Mouse (Mus musculus) cerebellum, adult 2 months (tissue): ENCODE results near the gene Adamtsl4. TPM values are rescaled to one million over a fixed set of nuclear protein-coding genes. Genes with fewer than 3 reads are reported as not detected.
"Not testable (repeated sequence)": the region's sequence is repeated elsewhere in the genome, so short reads cannot be mapped to it uniquely, and the experiment has no call there.

Experiments used
- DNase-seq, 2 experiments: peaks; one replicate each; pipeline ENCODE4 v3.0.0; 2021
- H3K27ac ChIP-seq: fragments of 200-500 bp; 2 replicates; pipeline ENCODE4 v1.5.1; 2012; ENCODE audit warnings: low read length, control low read depth, inconsistent platforms; ENCODE audit not compliant: insufficient read depth
- H3K27me3 ChIP-seq: fragments of 200-500 bp; 2 replicates; pipeline ENCODE4 v1.6.1; 2012; ENCODE audit warnings: inconsistent platforms, mild to moderate bottlenecking, low read length, moderate library complexity; ENCODE audit not compliant: control insufficient read depth, insufficient read depth
- H3K4me1 ChIP-seq: fragments of 200-500 bp; 2 replicates; pipeline ENCODE4 v1.6.1; 2011; ENCODE audit warnings: low read length; ENCODE audit not compliant: control insufficient read depth, insufficient read depth
- H3K4me3 ChIP-seq: fragments of 200-500 bp; replicated peaks from 2 replicates; pipeline ENCODE3; 2011; ENCODE audit warnings: mild to moderate bottlenecking, low read depth, low read length, control low read depth; ENCODE audit not compliant: insufficient read depth
- CTCF ChIP-seq: fragments of 200-500 bp; IDR thresholded peaks from 2 replicates; pipeline ENCODE4 v1.5.1; 2011; ENCODE audit warnings: low read depth, mild to moderate bottlenecking, control low read depth, low read length, moderate library complexity, borderline replicate concordance; ENCODE audit not compliant: insufficient read depth
- POLR2A ChIP-seq: fragments of 200-500 bp; IDR thresholded peaks from 2 replicates; pipeline ENCODE4 v1.6.1; 2011; ENCODE audit warnings: low read length, control low read depth, borderline replicate concordance; ENCODE audit not compliant: insufficient read depth
- WGBS: fragments of 180-500 bp; shearing (Covaris S2); methylation state at CpG from one replicate; pipeline ENCODE4 v1.1.7; 2018; 5-methylcytosine and 5-hydroxymethylcytosine counted together
- polyA plus RNA-seq: library from polyadenylated mRNA; depleted of rRNA; stranded (reverse); fragments of >200 nt; gene quantifications from 2 replicates; pipeline ENCODE4 v1.2.3, GENCODE M21; 2012

Adamtsl4 gene
- polyA plus RNA-seq, 1 experiment: 15.9 TPM

DNA sequence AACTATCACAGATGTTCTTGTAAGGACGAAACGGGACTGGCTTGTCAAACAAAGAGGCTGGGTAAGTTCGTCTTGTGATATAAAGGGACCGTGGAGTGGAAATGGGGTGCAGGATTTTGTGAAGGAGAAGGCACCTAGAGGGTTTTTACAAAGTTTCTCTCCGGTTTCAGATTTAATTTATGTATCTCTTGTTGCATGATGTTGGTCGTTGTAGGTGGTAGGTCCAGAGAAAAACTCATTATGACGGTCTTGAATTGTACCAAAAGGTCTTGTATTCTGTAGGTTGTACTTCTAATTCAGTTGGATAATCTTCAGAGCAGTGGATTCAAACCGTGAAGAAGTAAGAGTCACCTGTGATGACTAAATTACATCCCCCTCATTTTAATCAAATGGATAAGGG, 27.8 kb downstream of the Adamtsl4 start:
- peak overlapping the region; percentile 67 for H3K4me3 ChIP-seq
- 1% methylated on average over 8 of the region's 8 CpGs for WGBS
- no peak for TF ChIP-seq CTCF
- no peak for TF ChIP-seq POLR2A
- H3K27me3 ChIP-seq: no peaks in the 10 kb centered on the region
- peaks cover 15% of the 10 kb centered on the region for H3K4me1 ChIP-seq
- peak overlapping the region; percentile 89; the same call in 1 of the 2 replicates for H3K27ac ChIP-seq
- DNase-seq: no peak

DNA sequence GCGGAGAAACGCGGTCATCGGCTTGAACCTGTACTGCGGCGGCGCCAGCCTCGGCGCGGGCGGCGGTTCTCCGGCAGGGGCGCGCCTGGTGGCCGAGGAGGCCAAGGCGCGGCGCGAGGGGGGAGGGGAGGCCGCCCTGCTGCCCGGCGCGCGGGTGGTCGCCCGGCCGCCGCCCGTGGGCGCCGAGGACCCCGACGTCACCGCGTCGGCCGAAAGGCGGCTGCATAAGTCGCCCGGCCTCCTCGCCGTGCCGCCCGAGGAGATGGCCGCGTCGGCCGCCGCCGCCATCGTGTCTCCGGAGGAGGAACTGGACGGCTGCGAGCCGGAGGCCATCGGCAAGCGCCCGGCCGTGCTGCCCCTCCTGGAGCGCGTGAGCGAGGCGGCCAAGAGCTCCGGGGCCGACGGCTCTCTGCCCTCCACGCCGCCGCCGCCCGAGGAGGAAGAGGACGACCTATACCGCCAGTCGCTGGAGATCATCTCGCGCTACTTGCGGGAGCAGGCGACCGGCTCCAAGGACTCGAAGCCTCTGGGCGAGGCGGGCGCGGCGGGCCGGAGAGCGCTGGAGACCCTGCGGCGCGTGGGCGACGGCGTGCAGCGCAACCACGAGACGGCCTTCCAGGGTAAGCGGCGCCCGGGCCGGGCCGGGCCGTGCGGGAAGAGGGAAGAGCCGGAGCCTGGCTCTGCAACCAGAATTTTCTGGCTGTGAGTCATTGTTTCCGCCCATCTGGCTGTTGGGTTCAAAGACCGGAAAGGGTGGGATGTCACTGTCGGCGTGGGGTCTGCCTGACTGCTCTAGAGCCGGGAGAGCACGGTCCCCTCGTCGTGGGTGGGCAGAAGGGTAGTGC, 28.6 kb downstream of the Adamtsl4 start:
- H3K27me3 ChIP-seq: no peaks in the 10 kb centered on the region
- WGBS: under 1% methylated on average over 112 of the region's 113 CpGs
- H3K4me3 ChIP-seq: peak overlapping the region; percentile 67
- H3K27ac ChIP-seq: peak overlapping the region; percentile 89
- peaks cover 15% of the 10 kb centered on the region for H3K4me1 ChIP-seq
- DNase-seq: peak in 1 of 2 experiments; percentile 65
- 0 out of 2 replicates have a peak, but pooled peaks have one; percentile 8 for TF ChIP-seq POLR2A
- TF ChIP-seq CTCF: no peak

DNA sequence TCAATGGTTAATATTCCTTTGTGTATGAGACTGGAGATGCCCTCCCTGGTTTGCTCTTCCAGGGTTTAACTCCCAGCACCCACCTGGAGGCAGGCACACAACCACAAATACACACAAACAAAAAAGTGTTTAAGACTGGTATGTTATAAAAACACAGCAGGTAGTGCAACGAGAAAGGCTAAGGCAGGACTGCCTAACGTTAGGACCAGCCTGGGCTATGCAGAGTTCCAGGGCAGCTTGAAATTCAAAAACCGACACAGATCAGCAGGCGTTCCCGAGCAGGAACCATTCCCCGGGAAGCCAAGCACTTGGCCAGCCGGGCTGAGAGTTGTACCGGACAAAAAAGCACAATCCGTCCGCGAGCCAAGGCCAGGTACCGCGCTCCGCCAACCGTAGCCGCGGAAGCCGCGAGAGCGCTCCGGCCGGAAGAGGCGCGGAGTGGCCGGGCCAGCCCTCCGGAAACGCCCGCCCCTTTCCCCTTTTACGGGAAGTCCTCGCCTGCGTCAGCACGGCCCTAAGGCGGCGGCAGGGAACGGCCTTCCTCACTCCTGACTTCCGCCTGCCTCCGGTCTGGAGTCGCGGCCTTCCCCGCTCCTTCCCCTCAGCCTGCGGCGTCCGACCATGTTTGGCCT, 29.4 kb downstream of the Adamtsl4 start, which contains the start of gene Mcl1:
TSS of gene Mcl1 (plus strand) at position 553 of the 632 bp plus-strand sequence.
- H3K27me3 ChIP-seq: no peaks in the 10 kb centered on the region
- peaks cover 9% of the 10 kb centered on the region for H3K4me1 ChIP-seq
- TF ChIP-seq POLR2A (peak; percentile 99), CTCF (no peak)
- H3K4me3 ChIP-seq: peak within 1 kb of the TSS; percentile 67
- peak; percentile 95 for DNase-seq
- peak within 1 kb of the TSS; percentile 89 for H3K27ac ChIP-seq
- WGBS: under 1% methylated on average over 43 of the region's 43 CpGs

DNA sequence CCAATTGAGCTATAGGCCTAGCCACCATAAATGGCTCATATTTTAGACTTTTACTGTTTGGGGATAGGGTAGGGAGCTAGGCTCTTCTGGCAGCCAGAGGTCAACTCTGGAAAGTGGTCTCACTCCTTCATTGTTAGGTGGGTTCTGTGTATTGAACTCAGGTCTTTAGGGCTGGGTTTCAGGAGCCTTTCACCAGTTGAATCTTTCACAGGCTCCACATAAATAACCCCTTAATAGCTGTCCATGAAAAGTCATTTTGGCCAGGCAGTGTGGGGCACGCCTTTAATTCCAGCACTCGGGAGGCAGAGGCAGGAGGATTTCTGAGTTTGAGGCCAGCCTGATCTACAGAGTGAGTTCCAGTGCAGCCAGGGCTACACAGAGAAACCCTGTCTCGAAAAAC, 30.0 kb downstream of the Adamtsl4 start:
- no peak for DNase-seq
- WGBS: 85% methylated on average over 3 of the region's 3 CpGs
- Histone ChIP-seq H3K27me3 (no peaks in the 10 kb centered on the region), H3K27ac (no peak overlapping the region), H3K4me3 (no peak overlapping the region), H3K4me1 (peaks cover 7% of the 10 kb centered on the region)
- TF ChIP-seq CTCF (no peak), POLR2A (no peak)

- H3K27ac ChIP-seq: no peak overlapping the region
- H3K4me3 ChIP-seq: no peak overlapping the region
- TF ChIP-seq CTCF: no peak
- no peak for TF ChIP-seq POLR2A
- no peaks in the 10 kb centered on the region for H3K27me3 ChIP-seq
- peaks cover 4% of the 10 kb centered on the region; the same call in 1 of the 2 replicates for H3K4me1 ChIP-seq
- 90% methylated on average over 3 of the region's 3 CpGs for whole genome bisulfite sequencing
- DNase-seq: no peak
Measured at GRCm38 (mm10) chr3:95657108-95657507, 30.6 kb downstream of the Adamtsl4 start.

DNA sequence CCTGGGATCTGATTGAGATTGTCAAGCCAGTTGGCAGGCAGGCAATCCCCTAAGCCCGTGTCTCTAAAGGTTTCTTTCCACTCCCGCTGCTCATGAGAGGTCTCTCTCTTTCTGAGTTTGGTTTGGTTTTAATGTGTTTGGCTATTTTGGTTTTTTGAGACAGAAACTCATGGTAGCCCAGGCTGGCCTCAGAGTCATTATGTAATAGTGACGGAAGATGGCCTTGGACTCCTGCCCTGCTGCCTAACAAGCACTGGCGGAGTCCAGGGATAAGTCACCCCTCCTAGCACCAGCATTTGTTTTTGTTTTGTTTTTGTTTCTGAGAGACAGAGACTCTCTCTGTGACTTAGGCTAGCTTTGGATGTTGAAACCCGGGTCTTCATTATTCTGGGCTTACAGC, 32.3 kb downstream of the Adamtsl4 start:
- H3K27me3 ChIP-seq: no peaks in the 10 kb centered on the region
- H3K4me3 ChIP-seq: no peak overlapping the region
- no peaks in the 10 kb centered on the region for H3K4me1 ChIP-seq
- no peak overlapping the region for H3K27ac ChIP-seq
- DNase-seq: no peak
- 73% methylated on average over 5 of the region's 5 CpGs for WGBS
- TF ChIP-seq POLR2A: no peak
- no peak for TF ChIP-seq CTCF

DNA sequence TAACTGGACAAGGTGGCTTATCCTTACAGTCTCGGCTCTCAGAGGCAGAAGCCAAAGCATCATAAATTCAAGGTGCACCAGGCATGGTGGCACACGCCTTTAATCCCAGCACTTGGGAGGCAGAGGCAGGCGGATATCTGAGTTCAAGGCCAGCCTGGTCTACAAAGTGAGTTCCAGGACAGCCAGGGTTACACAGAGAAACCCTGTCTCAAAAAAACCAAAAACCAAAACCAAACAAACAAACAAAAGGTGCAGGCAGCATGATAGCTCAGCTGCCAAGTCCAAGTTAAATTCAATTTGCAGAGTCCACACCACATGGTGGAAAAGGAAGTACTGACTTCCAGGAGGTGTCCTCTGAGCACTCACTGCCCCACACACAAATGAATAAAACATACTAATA, 33.3 kb downstream of the Adamtsl4 start:
- H3K27me3 ChIP-seq, DNase-seq, H3K27ac ChIP-seq, H3K4me3 ChIP-seq, H3K4me1 ChIP-seq: not testable (repeated sequence)
- WGBS: 92% methylated on average over 3 of the region's 3 CpGs
